Mouse (Mus musculus) heart, embryonic 13.5 days (tissue): ENCODE results near the gene Naa25. TPM values are rescaled to one million over a fixed set of nuclear protein-coding genes. Genes with fewer than 3 reads are reported as not detected.

Source experiments
- ATAC-seq: fragments of 200-750 bp; cut with Nextera tagmentation; 2 replicates; pipeline ENCODE4 v1.8.0; 2017; ENCODE audit warnings: moderate TSS enrichment; ENCODE audit not compliant: insufficient number of reproducible peaks, low FRiP score, low TSS enrichment; ENCODE audit errors: extremely low read depth
- H3K27ac ChIP-seq: fragments of 300-500 bp; sonication (generic); replicated peaks from 2 replicates; pipeline ENCODE4 v1.5.1; 2015; ENCODE audit warnings: moderate library complexity, mild to moderate bottlenecking, inconsistent platforms
- H3K27me3 ChIP-seq: fragments of 300-500 bp; sonication (generic); replicated peaks from 2 replicates; pipeline ENCODE4 v1.6.1; 2015; ENCODE audit warnings: mild to moderate bottlenecking, inconsistent platforms
- H3K36me3 ChIP-seq: fragments of 300-500 bp; sonication (generic); 2 replicates; pipeline ENCODE4 v1.6.1; 2015; ENCODE audit warnings: mild to moderate bottlenecking, inconsistent platforms
- H3K4me1 ChIP-seq: fragments of 300-500 bp; sonication (generic); 2 replicates; pipeline ENCODE4 v1.6.1; 2015; ENCODE audit warnings: inconsistent platforms
- H3K4me2 ChIP-seq: fragments of 300-500 bp; sonication (generic); 2 replicates; pipeline ENCODE4 v1.6.1; 2015; ENCODE audit warnings: inconsistent platforms, mild to moderate bottlenecking, moderate library complexity
- H3K4me3 ChIP-seq: fragments of 300-500 bp; sonication (generic); 2 replicates; pipeline ENCODE4 v1.5.1; 2015; ENCODE audit warnings: moderate library complexity, mild to moderate bottlenecking, inconsistent platforms
- H3K9ac ChIP-seq: fragments of 300-500 bp; sonication (generic); 2 replicates; pipeline ENCODE4 v1.6.1; 2015; ENCODE audit warnings: inconsistent platforms, mild to moderate bottlenecking, moderate library complexity
- H3K9me3 ChIP-seq: fragments of 300-500 bp; sonication (generic); 2 replicates; pipeline ENCODE4 v1.6.1; 2016; ENCODE audit warnings: inconsistent platforms
- WGBS: fragments of 180-500 bp; shearing (Covaris S2); methylation state at CpG from one replicate; pipeline ENCODE4 v1.1.7; 2015; ENCODE audit warnings: mixed read lengths; 5-methylcytosine and 5-hydroxymethylcytosine counted together
- polyA plus RNA-seq: library from polyadenylated mRNA; unstranded; fragments of >200 nt; fragmentation: Nextera tagmentation; extraction: Ambion mirVana; gene quantifications from 2 replicates; pipeline ENCODE4 v1.2.1, GENCODE M21; 2015

The Naa25 gene
- polyA plus RNA-seq, 1 experiment from 2014 or later = 30.4 TPM

- no peaks in the 10 kb centered on the region for H3K36me3 ChIP-seq
- no peak overlapping the region for H3K9ac ChIP-seq
- no peaks in the 10 kb centered on the region for H3K9me3 ChIP-seq
- H3K4me2 ChIP-seq = no peak overlapping the region
- no peak overlapping the region for H3K27ac ChIP-seq
- H3K4me3 ChIP-seq = no peak overlapping the region
- ATAC-seq = no peak
- no peaks in the 10 kb centered on the region for H3K4me1 ChIP-seq
- H3K27me3 ChIP-seq = no peaks in the 10 kb centered on the region
- 29% methylated on average over 3 of the region's 3 CpGs for WGBS
These were observed 79.9 kb downstream of the Naa25 start for GRCm38 (mm10) chr5:121477680-121478079.

DNA sequence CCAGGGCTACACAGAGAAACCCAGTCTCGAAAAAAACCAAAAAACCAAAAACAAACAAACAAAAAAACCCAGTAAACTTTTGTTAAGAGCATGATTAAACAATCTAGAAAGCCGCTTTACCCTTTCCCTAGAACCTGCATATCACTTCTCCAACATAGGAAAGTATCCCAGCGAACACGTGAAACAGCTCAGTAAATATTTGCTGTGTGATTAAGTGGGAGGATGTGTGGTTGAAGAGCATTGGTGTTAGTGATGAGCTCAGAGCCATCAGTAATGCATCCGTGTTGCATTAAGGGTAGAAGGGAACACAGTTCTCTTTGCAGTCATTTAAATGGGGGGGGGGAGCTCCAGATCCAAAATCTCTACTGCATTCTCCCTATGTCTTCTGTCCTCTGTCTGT, 87.1 kb downstream of the Naa25 start:
- H3K4me1 ChIP-seq = no peaks in the 10 kb centered on the region
- WGBS = 72% methylated on average over 5 of the region's 5 CpGs

DNA sequence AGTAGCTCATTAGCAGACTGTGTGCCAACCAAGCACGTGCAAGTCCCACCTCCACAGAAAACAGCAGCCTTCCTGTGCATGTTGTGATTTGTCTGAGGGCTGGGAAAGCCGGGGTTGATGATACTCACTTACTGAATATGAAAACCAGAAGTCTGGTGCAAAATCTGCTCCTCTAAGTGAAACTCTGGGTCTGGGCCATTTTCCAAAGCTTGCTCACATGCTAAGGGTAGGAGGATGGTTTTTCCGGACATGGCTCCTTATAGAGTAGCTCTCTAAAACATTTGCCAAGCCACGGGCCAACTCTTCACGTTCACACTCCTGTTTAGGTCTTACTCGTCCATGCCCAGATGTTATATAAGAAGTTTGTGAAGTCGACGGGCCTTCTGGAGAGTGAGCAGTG, 95.6 kb downstream of the Naa25 start:
- Histone ChIP-seq H3K9ac (no peak overlapping the region), H3K4me3 (no peak overlapping the region), H3K4me2 (no peak overlapping the region), H3K36me3 (no peaks in the 10 kb centered on the region), H3K27ac (no peak overlapping the region), H3K4me1 (no peaks in the 10 kb centered on the region), H3K27me3 (0 out of 2 replicates have a peak, but pooled peaks cover 7% of the 10 kb centered on the region), H3K9me3 (no peaks in the 10 kb centered on the region)
- ATAC-seq = no peak
- 66% methylated on average over 8 of the region's 8 CpGs for WGBS

More for the DNA sequence above, 87.1 kb downstream of the Naa25 start:
- Histone ChIP-seq H3K36me3 (no peaks in the 10 kb centered on the region), H3K9ac (no peak overlapping the region), H3K9me3 (no peaks in the 10 kb centered on the region), H3K4me3 (no peak overlapping the region), H3K27ac (no peak overlapping the region), H3K27me3 (no peaks in the 10 kb centered on the region), H3K4me2 (no peak overlapping the region)
- no peak for ATAC-seq

Other genes starting within 250 kb of the Naa25 start
- 18.4 and 20.0 TPM in 2 replicates for gene Ptpn11, start 206.5 kb upstream of the Naa25 start, polyA plus RNA-seq
- 368 and 390 TPM in 2 replicates for gene Rpl6, start 193.5 kb upstream of the Naa25 start, polyA plus RNA-seq
- gene Hectd4, start 177.7 kb upstream of the Naa25 start, polyA plus RNA-seq = 2.8 and 3.3 TPM in 2 replicates
- gene Trafd1, start 12.3 kb upstream of the Naa25 start, polyA plus RNA-seq = 69.5 and 76.5 TPM in 2 replicates
- gene Tmem116, start 54.0 kb downstream of the Naa25 start, polyA plus RNA-seq = 3.9 TPM in 2 replicates
- 146 and 160 TPM in 2 replicates for gene Erp29, start 54.6 kb downstream of the Naa25 start, polyA plus RNA-seq
- 0.09 TPM in 1 of 2 replicates, not detected in the other for gene Adam1b, start 105.5 kb downstream of the Naa25 start, polyA plus RNA-seq
- 1.2 and 1.3 TPM in 2 replicates for gene Adam1a, start 147.5 kb downstream of the Naa25 start, polyA plus RNA-seq
- not detected in 2 replicates for gene Gm42878, start 147.5 kb downstream of the Naa25 start, polyA plus RNA-seq
- 31.7 and 33.6 TPM in 2 replicates for gene Mapkapk5, start 148.0 kb downstream of the Naa25 start, polyA plus RNA-seq
- gene Aldh2, start 195.9 kb downstream of the Naa25 start, polyA plus RNA-seq = 70.7 and 71.8 TPM in 2 replicates
- 5.1 and 6.8 TPM in 2 replicates for gene Acad12, start 221.0 kb downstream of the Naa25 start, polyA plus RNA-seq